Mouse (Mus musculus): ENCODE data around the gene Irak2. TPM values are rescaled to one million over a fixed set of nuclear protein-coding genes. Genes with fewer than 3 reads are reported as not detected.
"Not testable (repeated sequence)": the region's sequence is repeated elsewhere in the genome, so short reads cannot be mapped to it uniquely, and the experiment has no call there.

Gene Irak2
- polyA plus RNA-seq, 1 experiment from 2014 or later, result 1.5 TPM

DNA sequence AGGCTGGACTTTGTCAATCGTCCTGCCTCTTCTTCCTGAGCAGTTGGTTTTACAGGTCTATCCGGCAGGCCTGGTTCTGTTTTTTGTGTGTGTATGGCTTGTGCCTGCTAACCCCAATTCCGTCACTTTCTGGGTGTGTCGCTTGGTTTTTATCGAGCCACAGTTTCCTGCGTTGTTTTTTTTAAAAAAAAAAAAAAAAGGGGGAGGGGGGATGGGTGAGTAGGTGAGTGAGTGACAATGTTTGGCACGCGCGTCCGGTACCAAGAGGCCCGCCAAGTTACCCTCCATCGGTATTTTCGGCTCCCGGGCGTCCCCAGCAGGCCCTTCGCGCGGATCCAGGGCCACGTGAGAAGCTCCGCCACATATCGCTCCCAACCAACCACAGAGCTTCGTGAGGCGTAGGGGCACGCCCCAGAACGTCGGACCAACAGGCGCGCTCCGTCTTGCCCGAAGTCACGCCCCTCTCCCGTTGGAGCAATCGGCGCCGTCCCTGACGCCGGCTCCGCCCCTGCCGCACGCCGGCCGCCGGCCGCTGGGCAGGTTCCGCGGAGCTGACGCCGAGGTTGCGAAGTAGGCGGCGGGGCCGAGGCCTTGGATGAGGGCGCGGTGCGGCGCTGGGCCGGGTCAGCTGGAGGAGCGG, 58.4 kb downstream of the Irak2 start, which contains the start of gene Tatdn2:
Tatdn2 (plus strand) TSS at position 469 of the 640 bp plus-strand sequence.
- Histone ChIP-seq H3K4me3 (ENCODE audit: low read depth, low read length) (peak within 1 kb of the TSS; percentile 84), H3K9me3 (ENCODE audit: control insufficient read depth, low read length) (no peaks in the 10 kb centered on the region), H3K27ac (ENCODE audit: low read depth, low read length) (peak within 1 kb of the TSS; percentile 82), H3K27me3 (ENCODE audit: control insufficient read depth, insufficient read depth, low read length) (no peaks in the 10 kb centered on the region), H3K4me1 (ENCODE audit: control insufficient read depth, insufficient read depth, low read length) (peaks cover 18% of the 10 kb centered on the region), H3K9ac (replicated peaks; ENCODE audit: low read depth, low read length) (peak within 1 kb of the TSS; percentile 79), H3K36me3 (ENCODE audit: control insufficient read depth, insufficient read depth, low read length) (peaks cover 6% of the 10 kb centered on the region), H3K4me2 (ENCODE audit: low read depth, low read length) (peak within 1 kb of the TSS; percentile 92)
- 1% methylated on average over 42 of the region's 58 CpGs for WGBS
- peak; percentile 99 for ATAC-seq (ENCODE audit: low read depth)

DNA sequence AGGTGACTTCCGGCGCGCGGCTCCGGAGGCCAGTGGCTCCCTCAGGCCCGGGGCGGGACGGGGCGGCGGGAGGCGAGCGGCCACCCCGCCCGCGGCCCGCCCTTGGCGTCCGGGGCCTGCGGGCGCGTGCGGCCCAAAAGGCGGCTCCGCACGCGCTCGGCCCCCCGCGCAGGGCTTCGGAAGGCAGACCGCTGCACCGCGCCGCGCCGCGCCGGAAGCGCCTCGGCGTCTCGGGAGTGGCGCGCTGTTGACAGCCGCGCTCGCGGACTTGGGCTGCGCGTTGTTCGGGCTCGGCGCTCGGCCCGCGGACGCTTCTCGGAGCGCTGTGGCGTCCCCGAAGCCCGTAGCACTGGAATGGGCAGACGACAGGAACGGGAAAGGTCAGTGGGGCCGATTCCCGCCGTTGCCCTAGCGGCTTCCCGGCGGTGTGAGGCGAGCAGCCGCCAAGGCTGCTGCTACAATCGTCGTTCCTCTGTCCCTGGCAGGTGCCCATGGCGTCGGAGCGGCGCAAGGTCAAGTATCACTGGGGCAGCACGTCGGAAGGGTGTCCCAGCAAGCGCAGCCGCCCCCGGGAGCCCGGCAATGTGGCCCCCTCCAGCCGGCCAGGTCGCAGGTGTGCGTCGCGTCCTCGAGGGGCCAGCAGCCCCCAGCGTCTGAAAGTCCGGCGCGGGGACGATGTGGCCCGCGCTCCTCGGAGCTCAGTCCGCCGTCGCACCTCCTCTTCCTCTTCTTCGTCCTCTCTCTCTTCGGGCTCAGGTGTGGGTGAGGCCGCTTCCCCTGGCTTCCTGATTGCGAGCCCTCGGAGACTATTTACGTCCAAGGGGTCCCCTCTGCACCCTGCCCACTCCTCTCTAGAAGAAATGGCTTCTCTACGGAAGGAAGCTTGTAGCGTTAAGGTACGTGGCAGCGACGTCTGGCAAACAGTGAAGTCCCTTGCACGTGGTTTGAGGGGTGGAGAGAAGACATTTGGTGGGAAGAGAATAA, 59.2 kb downstream of the Irak2 start:
- peak overlapping the region; percentile 82 for H3K27ac ChIP-seq (ENCODE audit: low read depth, low read length)
- under 1% methylated on average over 93 of the region's 113 CpGs for WGBS
- H3K9ac ChIP-seq (replicated peaks; ENCODE audit: low read depth, low read length), result peak overlapping the region; percentile 79
- H3K4me1 ChIP-seq (ENCODE audit: control insufficient read depth, insufficient read depth, low read length), result peaks cover 18% of the 10 kb centered on the region
- peak overlapping the region; percentile 92 for H3K4me2 ChIP-seq (ENCODE audit: low read depth, low read length)
- H3K4me3 ChIP-seq (ENCODE audit: low read depth, low read length), result peak overlapping the region; percentile 84
- no peaks in the 10 kb centered on the region for H3K27me3 ChIP-seq (ENCODE audit: control insufficient read depth, insufficient read depth, low read length)
- H3K36me3 ChIP-seq (ENCODE audit: control insufficient read depth, insufficient read depth, low read length), result peaks cover 14% of the 10 kb centered on the region
- peak; percentile 79 for ATAC-seq (ENCODE audit: low read depth)
- H3K9me3 ChIP-seq (ENCODE audit: control insufficient read depth, low read length), result no peaks in the 10 kb centered on the region

DNA sequence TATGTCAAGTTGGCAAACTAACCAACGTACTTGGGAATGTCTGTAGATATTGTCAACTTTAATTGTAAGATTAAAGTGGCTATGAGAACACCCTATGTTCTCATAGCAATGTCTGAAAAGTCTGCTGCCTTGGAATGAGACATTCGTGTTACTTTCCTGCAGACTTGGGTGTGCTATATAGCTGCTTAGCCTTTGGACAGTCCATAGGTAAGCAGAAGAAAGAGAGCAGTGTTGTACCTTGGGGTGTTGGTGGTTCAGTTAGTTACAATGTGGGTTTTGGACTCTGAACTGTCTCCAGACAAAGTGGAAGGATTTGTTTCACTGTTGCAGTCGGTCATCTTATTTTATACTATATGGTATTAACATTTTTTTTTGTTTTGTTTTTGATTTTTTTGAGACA, 74.5 kb downstream of the Irak2 start:
- no peak overlapping the region for H3K4me2 ChIP-seq (ENCODE audit: low read depth, low read length)
- H3K27me3 ChIP-seq (ENCODE audit: control insufficient read depth, insufficient read depth, low read length), result no peaks in the 10 kb centered on the region
- no peak overlapping the region for H3K4me3 ChIP-seq (ENCODE audit: low read depth, low read length)
- peaks cover 79% of the 10 kb centered on the region for H3K36me3 ChIP-seq (ENCODE audit: control insufficient read depth, insufficient read depth, low read length)
- ATAC-seq (ENCODE audit: low read depth), result no peak
- H3K9me3 ChIP-seq (ENCODE audit: control insufficient read depth, low read length), result no peaks in the 10 kb centered on the region
- H3K4me1 ChIP-seq (ENCODE audit: control insufficient read depth, insufficient read depth, low read length), result no peaks in the 10 kb centered on the region
- 96% methylated on average over 3 of the region's 3 CpGs for WGBS
- no peak overlapping the region for H3K9ac ChIP-seq (replicated peaks; ENCODE audit: low read depth, low read length)
- no peak overlapping the region for H3K27ac ChIP-seq (ENCODE audit: low read depth, low read length)

DNA sequence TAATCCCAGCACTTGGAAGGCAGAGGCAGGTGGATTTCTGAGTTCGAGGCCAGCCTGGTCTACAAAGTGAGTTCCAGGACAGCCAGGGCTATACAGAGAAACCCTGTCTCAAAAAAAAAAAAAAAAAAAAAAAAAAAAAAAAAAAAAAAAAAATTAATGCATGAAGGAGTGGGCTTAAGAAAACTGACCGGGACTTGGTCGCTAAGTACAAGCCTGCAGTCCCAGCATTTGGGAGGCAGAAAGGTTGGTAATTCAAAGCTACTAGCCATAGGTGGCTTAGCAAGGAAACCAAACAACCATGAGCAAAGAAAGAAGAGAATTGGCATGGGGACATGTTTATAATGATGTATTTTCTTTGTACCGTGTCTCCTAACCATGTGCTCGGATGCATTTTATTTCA, 75.1 kb downstream of the Irak2 start:
- WGBS, result 94% methylated on average over 5 of the region's 5 CpGs
- peaks cover 72% of the 10 kb centered on the region for H3K36me3 ChIP-seq (ENCODE audit: control insufficient read depth, insufficient read depth, low read length)
- not testable (repeated sequence) for H3K4me1 ChIP-seq (ENCODE audit: control insufficient read depth, insufficient read depth, low read length); H3K9ac ChIP-seq (replicated peaks; ENCODE audit: low read depth, low read length); H3K9me3 ChIP-seq (ENCODE audit: control insufficient read depth, low read length); ATAC-seq (ENCODE audit: low read depth); H3K4me3 ChIP-seq (ENCODE audit: low read depth, low read length); H3K4me2 ChIP-seq (ENCODE audit: low read depth, low read length); H3K27ac ChIP-seq (ENCODE audit: low read depth, low read length); H3K27me3 ChIP-seq (ENCODE audit: control insufficient read depth, insufficient read depth, low read length)

DNA sequence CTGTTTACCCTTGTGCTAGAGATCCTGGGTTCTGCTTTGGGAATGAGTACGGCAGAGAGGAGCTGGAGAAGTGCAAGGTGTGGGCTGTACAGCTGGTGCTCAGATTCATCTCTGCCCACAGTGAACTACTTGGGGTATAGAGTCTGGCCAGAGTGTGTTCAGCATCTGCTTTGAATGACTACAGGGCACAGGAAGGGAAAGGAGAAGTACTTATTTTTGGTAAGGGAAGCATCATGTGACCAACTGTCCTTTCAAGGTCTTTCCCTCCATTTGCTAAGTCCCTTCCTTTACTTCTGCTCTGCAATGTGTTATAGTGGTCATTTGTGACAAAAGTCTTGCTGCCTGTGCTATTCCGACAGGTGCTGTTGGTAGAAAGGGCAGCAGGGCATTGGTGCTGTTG, 76.0 kb downstream of the Irak2 start:
- Histone ChIP-seq H3K27me3 (ENCODE audit: control insufficient read depth, insufficient read depth, low read length) (no peaks in the 10 kb centered on the region), H3K4me2 (ENCODE audit: low read depth, low read length) (no peak overlapping the region), H3K27ac (ENCODE audit: low read depth, low read length) (no peak overlapping the region), H3K36me3 (ENCODE audit: control insufficient read depth, insufficient read depth, low read length) (peaks cover 65% of the 10 kb centered on the region), H3K9ac (replicated peaks; ENCODE audit: low read depth, low read length) (no peak overlapping the region), H3K4me3 (ENCODE audit: low read depth, low read length) (no peak overlapping the region), H3K4me1 (ENCODE audit: control insufficient read depth, insufficient read depth, low read length) (no peaks in the 10 kb centered on the region), H3K9me3 (ENCODE audit: control insufficient read depth, low read length) (no peaks in the 10 kb centered on the region)
- no peak for ATAC-seq (ENCODE audit: low read depth)
- WGBS, result 85% methylated on average over 2 of the region's 2 CpGs

DNA sequence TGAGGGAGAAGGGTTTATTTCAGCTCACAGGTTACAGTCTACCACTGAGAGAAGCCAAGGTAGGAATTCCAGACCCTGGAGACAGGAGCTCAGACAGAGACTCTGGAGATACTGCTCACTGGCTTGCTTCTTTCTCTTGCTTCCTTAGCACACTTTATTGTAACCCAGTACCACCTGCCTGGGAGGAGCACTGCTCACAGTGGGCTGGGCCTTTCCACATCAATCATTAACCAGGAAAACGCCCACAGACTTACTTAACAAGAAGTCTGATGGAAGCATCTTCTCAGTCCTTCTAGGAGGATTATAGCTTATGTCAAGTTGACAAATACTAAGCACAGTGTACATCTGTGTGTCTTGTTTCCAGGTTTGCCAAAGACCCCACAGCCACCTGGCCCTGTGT, 76.5 kb downstream of the Irak2 start:
- no peak overlapping the region for H3K4me3 ChIP-seq (ENCODE audit: low read depth, low read length)
- H3K9me3 ChIP-seq (ENCODE audit: control insufficient read depth, low read length), result no peaks in the 10 kb centered on the region
- ATAC-seq (ENCODE audit: low read depth), result no peak
- no peak overlapping the region for H3K9ac ChIP-seq (replicated peaks; ENCODE audit: low read depth, low read length)
- no peak overlapping the region for H3K27ac ChIP-seq (ENCODE audit: low read depth, low read length)
- H3K4me1 ChIP-seq (ENCODE audit: control insufficient read depth, insufficient read depth, low read length), result no peaks in the 10 kb centered on the region
- no peaks in the 10 kb centered on the region for H3K27me3 ChIP-seq (ENCODE audit: control insufficient read depth, insufficient read depth, low read length)
- WGBS, result 61% methylated on average over 1 of the region's 1 CpGs
- no peak overlapping the region for H3K4me2 ChIP-seq (ENCODE audit: low read depth, low read length)
- peaks cover 64% of the 10 kb centered on the region for H3K36me3 ChIP-seq (ENCODE audit: control insufficient read depth, insufficient read depth, low read length)

DNA sequence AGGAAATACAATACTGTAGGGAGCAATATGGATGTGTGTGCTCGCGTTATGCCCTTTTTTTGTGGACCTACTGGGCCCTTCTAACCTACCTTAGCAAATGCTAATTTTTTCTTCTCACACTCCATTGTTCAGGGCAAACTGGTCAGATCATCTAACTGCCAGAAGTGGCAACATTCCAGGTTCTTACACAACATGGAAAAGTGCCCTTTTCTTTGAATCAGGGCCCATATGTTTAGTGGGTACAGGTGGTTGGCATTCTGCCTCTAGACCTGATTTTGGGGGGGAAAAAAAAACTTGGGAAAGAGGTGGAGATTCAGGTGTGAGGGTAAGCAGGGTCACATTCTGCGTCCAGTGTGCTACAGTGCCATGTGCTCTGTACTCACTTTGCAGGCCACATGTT, 79.3 kb downstream of the Irak2 start:
- Histone ChIP-seq H3K27ac (ENCODE audit: low read depth, low read length) (no peak overlapping the region), H3K9me3 (ENCODE audit: control insufficient read depth, low read length) (no peaks in the 10 kb centered on the region), H3K4me2 (ENCODE audit: low read depth, low read length) (no peak overlapping the region), H3K9ac (replicated peaks; ENCODE audit: low read depth, low read length) (no peak overlapping the region), H3K4me1 (ENCODE audit: control insufficient read depth, insufficient read depth, low read length) (no peaks in the 10 kb centered on the region), H3K27me3 (ENCODE audit: control insufficient read depth, insufficient read depth, low read length) (no peaks in the 10 kb centered on the region), H3K36me3 (ENCODE audit: control insufficient read depth, insufficient read depth, low read length) (peaks cover 54% of the 10 kb centered on the region), H3K4me3 (ENCODE audit: low read depth, low read length) (no peak overlapping the region)
- 92% methylated on average over 3 of the region's 3 CpGs for WGBS
- no peak for ATAC-seq (ENCODE audit: low read depth)

DNA sequence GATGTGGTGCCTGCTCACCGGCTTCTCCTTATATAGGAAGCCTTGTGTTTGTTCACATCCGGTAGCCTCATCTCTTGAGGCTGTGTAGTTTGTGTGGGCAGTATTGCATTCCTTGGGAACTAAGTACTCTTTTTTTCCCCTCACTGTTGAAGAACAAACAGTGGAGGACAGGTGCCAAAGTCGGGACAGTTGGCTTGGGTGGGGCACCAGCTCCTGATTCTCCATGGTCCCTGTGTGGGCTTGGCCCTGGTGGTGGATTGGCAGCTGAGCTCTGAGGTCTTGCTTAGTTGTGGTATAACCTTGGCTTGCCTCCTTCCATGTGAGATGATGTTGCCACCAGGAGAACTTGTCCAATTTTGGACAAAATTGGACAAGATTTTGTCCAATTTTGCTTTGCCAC, 81.6 kb downstream of the Irak2 start, which contains the start of gene Ghrl:
Ghrl (minus strand) TSS at position 3 of the 400 bp plus-strand sequence.
- H3K27me3 ChIP-seq (ENCODE audit: control insufficient read depth, insufficient read depth, low read length), result no peaks in the 10 kb centered on the region
- peaks cover 37% of the 10 kb centered on the region for H3K36me3 ChIP-seq (ENCODE audit: control insufficient read depth, insufficient read depth, low read length)
- H3K27ac ChIP-seq (ENCODE audit: low read depth, low read length), result no peak within 1 kb of the TSS
- no peak within 1 kb of the TSS for H3K4me2 ChIP-seq (ENCODE audit: low read depth, low read length)
- H3K9ac ChIP-seq (replicated peaks; ENCODE audit: low read depth, low read length), result no peak within 1 kb of the TSS
- H3K9me3 ChIP-seq (ENCODE audit: control insufficient read depth, low read length), result no peaks in the 10 kb centered on the region
- no peak for ATAC-seq (ENCODE audit: low read depth)
- no peak within 1 kb of the TSS for H3K4me3 ChIP-seq (ENCODE audit: low read depth, low read length)
- no peaks in the 10 kb centered on the region for H3K4me1 ChIP-seq (ENCODE audit: control insufficient read depth, insufficient read depth, low read length)
- 91% methylated on average over 3 of the region's 3 CpGs for WGBS

DNA sequence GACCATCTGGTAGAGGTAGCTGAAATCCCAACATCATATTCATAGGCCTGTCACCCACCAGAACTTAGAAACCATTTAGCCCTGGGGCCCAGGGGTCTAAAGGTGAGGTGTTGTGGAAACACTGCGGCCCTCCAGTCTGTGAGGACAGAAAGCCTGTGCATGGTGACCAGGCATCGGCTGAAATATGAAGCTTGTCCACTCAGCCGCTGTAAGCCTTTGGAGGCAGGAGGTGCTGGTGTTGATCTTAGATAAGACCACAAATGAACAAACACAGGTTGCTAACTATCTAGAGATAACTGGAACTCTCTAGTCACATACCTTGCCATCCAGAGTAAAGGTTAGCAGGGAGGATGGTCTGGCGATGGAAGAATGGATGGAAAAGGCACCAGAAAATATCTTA, 82.8 kb downstream of the Irak2 start:
- no peak for ATAC-seq (ENCODE audit: low read depth)
- 98% methylated on average over 4 of the region's 4 CpGs for WGBS
- H3K4me1 ChIP-seq (ENCODE audit: control insufficient read depth, insufficient read depth, low read length), result no peaks in the 10 kb centered on the region
- no peak overlapping the region for H3K4me3 ChIP-seq (ENCODE audit: low read depth, low read length)
- H3K9ac ChIP-seq (replicated peaks; ENCODE audit: low read depth, low read length), result no peak overlapping the region
- H3K9me3 ChIP-seq (ENCODE audit: control insufficient read depth, low read length), result no peaks in the 10 kb centered on the region
- no peak overlapping the region for H3K4me2 ChIP-seq (ENCODE audit: low read depth, low read length)
- no peak overlapping the region for H3K27ac ChIP-seq (ENCODE audit: low read depth, low read length)
- H3K27me3 ChIP-seq (ENCODE audit: control insufficient read depth, insufficient read depth, low read length), result no peaks in the 10 kb centered on the region
- peaks cover 30% of the 10 kb centered on the region for H3K36me3 ChIP-seq (ENCODE audit: control insufficient read depth, insufficient read depth, low read length)
